Mouse (Mus musculus): ENCODE measurements around the gene Vwa3a. TPM values are rescaled to one million over a fixed set of nuclear protein-coding genes. Genes with fewer than 3 reads are reported as not detected.
"Not testable (repeated sequence)": the region's sequence is repeated elsewhere in the genome, so short reads cannot be mapped to it uniquely, and the experiment has no call there.

Gene Vwa3a
- polyA plus RNA-seq, 1 experiment from 2014 or later: 0.04 TPM

- Histone ChIP-seq H3K27ac (replicated peaks; ENCODE audit: low read depth, low read length) (no peak overlapping the region), H3K4me2 (ENCODE audit: low read depth, severe bottlenecking) (no peak overlapping the region), H3K36me3 (ENCODE audit: control insufficient read depth, insufficient read depth, low read length) (no peaks in the 10 kb centered on the region), H3K4me1 (ENCODE audit: control insufficient read depth, insufficient read depth, low read length) (no peaks in the 10 kb centered on the region), H3K9me3 (ENCODE audit: control insufficient read depth, low read length) (no peaks in the 10 kb centered on the region), H3K4me3 (ENCODE audit: low read depth, low read length) (no peak overlapping the region), H3K9ac (ENCODE audit: low read length) (no peak overlapping the region), H3K27me3 (ENCODE audit: control insufficient read depth, insufficient read depth, low read length) (no peaks in the 10 kb centered on the region)
- DNase-seq (ENCODE audit: low spot score) (no peak), ATAC-seq (ENCODE audit: insufficient number of reproducible peaks, low FRiP score, low TSS enrichment, low read depth) (no peak)
- 85% methylated on average over 2 of the region's 2 CpGs for WGBS
These were observed 27.0 kb upstream of the Vwa3a start for GRCm38 (mm10) chr7:120712071-120712470.

DNA sequence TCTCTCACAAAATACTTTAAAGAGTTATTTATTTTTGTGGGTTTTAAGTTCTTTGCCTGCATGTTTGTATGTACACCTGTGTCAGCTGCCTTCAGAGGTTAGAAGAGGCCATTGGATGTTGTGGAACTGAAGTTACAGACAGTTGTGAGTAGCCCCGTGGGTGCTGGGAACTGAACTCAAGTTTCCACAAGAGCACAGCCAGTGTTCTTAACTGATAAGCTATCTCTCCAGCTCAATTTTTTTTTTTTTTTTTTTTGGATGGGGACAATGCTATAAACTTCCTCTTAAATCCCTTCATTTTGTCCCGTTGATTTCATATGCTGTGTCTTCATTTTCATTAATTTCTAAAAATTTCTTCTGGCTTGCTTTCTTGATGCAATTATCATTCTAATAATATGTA is 25.9 kb upstream of the Vwa3a start:
- DNase-seq (ENCODE audit: low spot score) (no peak), ATAC-seq (ENCODE audit: insufficient number of reproducible peaks, low FRiP score, low TSS enrichment, low read depth) (no peak)
- no peak overlapping the region for H3K9ac ChIP-seq (ENCODE audit: low read length)
- no peaks in the 10 kb centered on the region for H3K9me3 ChIP-seq (ENCODE audit: control insufficient read depth, low read length)
- H3K4me1 ChIP-seq (ENCODE audit: control insufficient read depth, insufficient read depth, low read length): no peaks in the 10 kb centered on the region
- WGBS: 95% methylated on average over 2 of the region's 2 CpGs
- no peak overlapping the region for H3K4me2 ChIP-seq (ENCODE audit: low read depth, severe bottlenecking)
- H3K36me3 ChIP-seq (ENCODE audit: control insufficient read depth, insufficient read depth, low read length): no peaks in the 10 kb centered on the region
- H3K27me3 ChIP-seq (ENCODE audit: control insufficient read depth, insufficient read depth, low read length): no peaks in the 10 kb centered on the region
- H3K27ac ChIP-seq (replicated peaks; ENCODE audit: low read depth, low read length): no peak overlapping the region
- H3K4me3 ChIP-seq (ENCODE audit: low read depth, low read length): no peak overlapping the region

GRCm38 (mm10) chr7:120713951-120714350 is 25.2 kb upstream of the Vwa3a start:
- not testable (repeated sequence) for H3K27ac ChIP-seq (replicated peaks; ENCODE audit: low read depth, low read length); H3K27me3 ChIP-seq (ENCODE audit: control insufficient read depth, insufficient read depth, low read length); H3K36me3 ChIP-seq (ENCODE audit: control insufficient read depth, insufficient read depth, low read length); H3K4me1 ChIP-seq (ENCODE audit: control insufficient read depth, insufficient read depth, low read length); H3K9ac ChIP-seq (ENCODE audit: low read length); ATAC-seq (ENCODE audit: insufficient number of reproducible peaks, low FRiP score, low TSS enrichment, low read depth); DNase-seq (ENCODE audit: low spot score); H3K4me3 ChIP-seq (ENCODE audit: low read depth, low read length); H3K9me3 ChIP-seq (ENCODE audit: control insufficient read depth, low read length); H3K4me2 ChIP-seq (ENCODE audit: low read depth, severe bottlenecking)
- WGBS: 89% methylated on average over 11 of the region's 11 CpGs

DNA sequence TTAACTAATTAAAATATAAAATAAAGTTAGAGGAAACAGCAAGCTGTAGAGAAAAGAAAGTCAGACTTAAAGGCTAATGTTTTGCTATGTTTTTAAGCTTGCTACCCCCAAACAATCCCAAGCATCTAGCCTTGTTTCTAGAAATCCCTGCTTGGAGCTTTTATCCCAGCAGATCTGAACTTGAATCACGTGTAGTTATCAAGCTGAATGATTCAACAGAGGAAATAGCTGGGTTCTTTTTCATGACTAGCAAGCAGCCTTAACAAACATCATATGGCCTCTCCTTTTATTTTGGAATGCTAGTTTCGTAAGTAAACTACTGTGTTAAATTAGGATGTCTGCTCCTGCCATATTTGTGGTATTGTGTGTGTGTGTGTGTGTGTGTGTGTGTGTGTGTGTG is 21.9 kb upstream of the Vwa3a start:
- ATAC-seq (ENCODE audit: insufficient number of reproducible peaks, low FRiP score, low TSS enrichment, low read depth): no peak
- Histone ChIP-seq H3K4me1 (ENCODE audit: control insufficient read depth, insufficient read depth, low read length) (no peaks in the 10 kb centered on the region), H3K4me2 (ENCODE audit: low read depth, severe bottlenecking) (no peak overlapping the region), H3K9ac (ENCODE audit: low read length) (no peak overlapping the region), H3K27me3 (ENCODE audit: control insufficient read depth, insufficient read depth, low read length) (no peaks in the 10 kb centered on the region), H3K36me3 (ENCODE audit: control insufficient read depth, insufficient read depth, low read length) (no peaks in the 10 kb centered on the region), H3K4me3 (ENCODE audit: low read depth, low read length) (no peak overlapping the region), H3K9me3 (ENCODE audit: control insufficient read depth, low read length) (no peaks in the 10 kb centered on the region), H3K27ac (replicated peaks; ENCODE audit: low read depth, low read length) (no peak overlapping the region)
- WGBS: 57% methylated on average over 2 of the region's 2 CpGs
- no peak for DNase-seq (ENCODE audit: low spot score)

DNA sequence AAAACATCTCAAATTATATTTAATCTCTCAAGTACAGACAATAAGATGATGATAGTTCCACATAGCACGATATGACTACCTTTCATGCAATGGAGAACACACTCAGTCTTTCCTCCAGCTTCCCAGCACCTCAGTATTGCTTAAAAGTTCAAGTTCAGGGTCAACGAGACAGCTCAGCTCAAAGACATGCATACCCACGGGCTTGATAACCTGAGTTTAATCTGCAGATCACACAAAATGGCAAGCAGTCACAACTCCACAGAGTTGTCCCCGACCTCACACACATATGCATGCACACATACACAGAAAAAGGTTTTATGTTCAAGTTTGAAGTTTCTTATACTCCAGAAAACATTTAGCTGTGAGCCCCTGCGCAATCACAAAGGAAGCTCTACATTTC is 18.1 kb upstream of the Vwa3a start:
- H3K9ac ChIP-seq (ENCODE audit: low read length): no peak overlapping the region
- ATAC-seq (ENCODE audit: insufficient number of reproducible peaks, low FRiP score, low TSS enrichment, low read depth) (no peak), DNase-seq (ENCODE audit: low spot score) (no peak)
- H3K4me2 ChIP-seq (ENCODE audit: low read depth, severe bottlenecking): no peak overlapping the region
- no peak overlapping the region for H3K27ac ChIP-seq (replicated peaks; ENCODE audit: low read depth, low read length)
- H3K36me3 ChIP-seq (ENCODE audit: control insufficient read depth, insufficient read depth, low read length): no peaks in the 10 kb centered on the region
- H3K9me3 ChIP-seq (ENCODE audit: control insufficient read depth, low read length): no peaks in the 10 kb centered on the region
- no peaks in the 10 kb centered on the region for H3K4me1 ChIP-seq (ENCODE audit: control insufficient read depth, insufficient read depth, low read length)
- H3K4me3 ChIP-seq (ENCODE audit: low read depth, low read length): no peak overlapping the region
- H3K27me3 ChIP-seq (ENCODE audit: control insufficient read depth, insufficient read depth, low read length): no peaks in the 10 kb centered on the region
- 92% methylated on average over 5 of the region's 5 CpGs for WGBS

DNA sequence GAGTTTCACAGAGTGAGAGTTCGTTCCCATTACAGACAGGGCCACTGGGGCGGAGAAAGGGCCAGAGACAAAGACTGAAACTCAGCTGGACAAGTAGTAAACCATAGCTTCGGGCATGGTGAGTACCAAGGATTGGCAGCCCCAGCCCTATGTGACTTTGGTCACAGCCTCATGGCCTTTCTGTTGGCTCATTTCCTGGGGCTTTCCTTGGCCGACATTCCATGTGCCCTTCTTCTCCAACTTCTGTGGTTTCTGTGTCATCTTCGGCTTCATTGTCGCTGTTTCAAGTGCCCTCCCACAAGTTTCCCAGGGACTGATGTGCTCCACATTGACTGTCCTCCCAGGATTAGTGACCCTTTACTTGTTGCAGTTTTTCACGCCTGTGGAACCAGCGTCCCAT is 17.7 kb upstream of the Vwa3a start:
- Histone ChIP-seq H3K4me2 (ENCODE audit: low read depth, severe bottlenecking) (no peak overlapping the region), H3K9ac (ENCODE audit: low read length) (no peak overlapping the region), H3K9me3 (ENCODE audit: control insufficient read depth, low read length) (no peaks in the 10 kb centered on the region), H3K27ac (replicated peaks; ENCODE audit: low read depth, low read length) (no peak overlapping the region), H3K36me3 (ENCODE audit: control insufficient read depth, insufficient read depth, low read length) (no peaks in the 10 kb centered on the region), H3K4me3 (ENCODE audit: low read depth, low read length) (no peak overlapping the region), H3K4me1 (ENCODE audit: control insufficient read depth, insufficient read depth, low read length) (no peaks in the 10 kb centered on the region), H3K27me3 (ENCODE audit: control insufficient read depth, insufficient read depth, low read length) (no peaks in the 10 kb centered on the region)
- WGBS: 93% methylated on average over 8 of the region's 8 CpGs
- ATAC-seq (ENCODE audit: insufficient number of reproducible peaks, low FRiP score, low TSS enrichment, low read depth) (no peak), DNase-seq (ENCODE audit: low spot score) (no peak)

- H3K4me3 ChIP-seq (ENCODE audit: low read depth, low read length): no peak overlapping the region
- H3K27ac ChIP-seq (replicated peaks; ENCODE audit: low read depth, low read length): no peak overlapping the region
- H3K4me1 ChIP-seq (ENCODE audit: control insufficient read depth, insufficient read depth, low read length): no peaks in the 10 kb centered on the region
- H3K4me2 ChIP-seq (ENCODE audit: low read depth, severe bottlenecking): no peak overlapping the region
- no peaks in the 10 kb centered on the region for H3K9me3 ChIP-seq (ENCODE audit: control insufficient read depth, low read length)
- no peak for ATAC-seq (ENCODE audit: insufficient number of reproducible peaks, low FRiP score, low TSS enrichment, low read depth)
- H3K36me3 ChIP-seq (ENCODE audit: control insufficient read depth, insufficient read depth, low read length): no peaks in the 10 kb centered on the region
- no peak for DNase-seq (ENCODE audit: low spot score)
- H3K27me3 ChIP-seq (ENCODE audit: control insufficient read depth, insufficient read depth, low read length): no peaks in the 10 kb centered on the region
- WGBS: 95% methylated on average over 4 of the region's 4 CpGs
- no peak overlapping the region for H3K9ac ChIP-seq (ENCODE audit: low read length)
These were observed 17.1 kb upstream of the Vwa3a start for GRCm38 (mm10) chr7:120722063-120722462.

DNA sequence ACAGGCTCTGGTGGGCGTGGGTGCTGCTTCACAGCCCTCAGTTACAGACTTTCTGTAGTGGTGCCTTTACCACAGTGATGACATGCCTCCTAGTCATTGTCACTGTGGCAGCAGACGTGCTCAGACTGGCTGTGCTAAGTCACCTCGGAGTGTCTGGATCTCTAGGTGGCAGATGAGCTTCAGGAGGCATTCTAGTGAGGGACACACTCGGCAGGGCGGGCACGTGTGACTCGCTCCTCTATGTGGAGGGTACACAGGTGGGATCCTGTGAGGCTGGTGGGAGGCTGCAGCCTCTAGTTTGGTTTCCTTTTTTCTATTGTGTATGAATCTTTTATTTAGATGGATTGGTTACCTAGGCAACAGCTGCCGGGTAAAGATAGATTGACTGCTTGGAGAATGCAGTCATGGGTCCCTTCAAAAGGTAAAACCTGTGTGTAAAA is 16.3 kb upstream of the Vwa3a start:
- Histone ChIP-seq H3K27ac (replicated peaks; ENCODE audit: low read depth, low read length) (no peak overlapping the region), H3K4me2 (ENCODE audit: low read depth, severe bottlenecking) (no peak overlapping the region), H3K9ac (ENCODE audit: low read length) (no peak overlapping the region), H3K9me3 (ENCODE audit: control insufficient read depth, low read length) (no peaks in the 10 kb centered on the region), H3K4me3 (ENCODE audit: low read depth, low read length) (no peak overlapping the region), H3K27me3 (ENCODE audit: control insufficient read depth, insufficient read depth, low read length) (no peaks in the 10 kb centered on the region), H3K36me3 (ENCODE audit: control insufficient read depth, insufficient read depth, low read length) (no peaks in the 10 kb centered on the region), H3K4me1 (ENCODE audit: control insufficient read depth, insufficient read depth, low read length) (no peaks in the 10 kb centered on the region)
- no peak for ATAC-seq (ENCODE audit: insufficient number of reproducible peaks, low FRiP score, low TSS enrichment, low read depth)
- 79% methylated on average over 8 of the region's 8 CpGs for WGBS
- DNase-seq (ENCODE audit: low spot score): no peak

- no peak for DNase-seq (ENCODE audit: low spot score)
- no peak overlapping the region for H3K27ac ChIP-seq (replicated peaks; ENCODE audit: low read depth, low read length)
- H3K9me3 ChIP-seq (ENCODE audit: control insufficient read depth, low read length): no peaks in the 10 kb centered on the region
- H3K9ac ChIP-seq (ENCODE audit: low read length): no peak overlapping the region
- H3K4me3 ChIP-seq (ENCODE audit: low read depth, low read length): no peak overlapping the region
- no peaks in the 10 kb centered on the region for H3K27me3 ChIP-seq (ENCODE audit: control insufficient read depth, insufficient read depth, low read length)
- ATAC-seq (ENCODE audit: insufficient number of reproducible peaks, low FRiP score, low TSS enrichment, low read depth): no peak
- 87% methylated on average over 3 of the region's 3 CpGs for WGBS
- H3K36me3 ChIP-seq (ENCODE audit: control insufficient read depth, insufficient read depth, low read length): no peaks in the 10 kb centered on the region
- no peak overlapping the region for H3K4me2 ChIP-seq (ENCODE audit: low read depth, severe bottlenecking)
- H3K4me1 ChIP-seq (ENCODE audit: control insufficient read depth, insufficient read depth, low read length): no peaks in the 10 kb centered on the region
These were observed 11.5 kb upstream of the Vwa3a start for GRCm38 (mm10) chr7:120727581-120727980.
